Mouse (Mus musculus): ENCODE results near the gene AF366264. TPM values are rescaled to one million over a fixed set of nuclear protein-coding genes. Genes with fewer than 3 reads are reported as not detected.
"Not testable (repeated sequence)": the region's sequence is repeated elsewhere in the genome, so short reads cannot be mapped to it uniquely, and the experiment has no call there.

Gene AF366264
- total RNA-seq (2022) = not detected

GRCm38 (mm10) chr8:13838289-13838688, at the start of gene AF366264:
Gene AF366264 (minus strand): TSS chr8:13838389.
- not testable (repeated sequence) for DNase-seq

DNA sequence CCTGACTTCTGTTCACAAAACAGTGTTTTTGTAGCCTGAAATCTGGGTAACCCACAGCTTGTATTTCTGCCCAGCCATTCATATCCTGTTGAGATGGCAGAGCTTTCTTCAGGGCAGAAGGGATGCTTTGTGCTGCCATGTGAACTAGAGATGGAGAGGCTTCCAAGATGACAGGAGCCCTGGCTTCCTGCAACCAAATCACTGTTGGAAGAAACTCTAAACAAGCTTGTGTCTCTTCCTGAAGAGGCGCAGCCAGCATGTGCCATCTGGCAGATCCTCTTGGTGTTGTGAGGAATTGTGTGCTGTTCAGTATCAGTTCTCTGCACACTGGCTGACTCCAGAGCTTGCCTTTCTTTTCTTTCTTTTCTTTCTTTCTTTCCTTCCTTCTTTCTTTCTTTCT, 5.1 kb upstream of the AF366264 start:
- DNase-seq = not testable (repeated sequence)

DNA sequence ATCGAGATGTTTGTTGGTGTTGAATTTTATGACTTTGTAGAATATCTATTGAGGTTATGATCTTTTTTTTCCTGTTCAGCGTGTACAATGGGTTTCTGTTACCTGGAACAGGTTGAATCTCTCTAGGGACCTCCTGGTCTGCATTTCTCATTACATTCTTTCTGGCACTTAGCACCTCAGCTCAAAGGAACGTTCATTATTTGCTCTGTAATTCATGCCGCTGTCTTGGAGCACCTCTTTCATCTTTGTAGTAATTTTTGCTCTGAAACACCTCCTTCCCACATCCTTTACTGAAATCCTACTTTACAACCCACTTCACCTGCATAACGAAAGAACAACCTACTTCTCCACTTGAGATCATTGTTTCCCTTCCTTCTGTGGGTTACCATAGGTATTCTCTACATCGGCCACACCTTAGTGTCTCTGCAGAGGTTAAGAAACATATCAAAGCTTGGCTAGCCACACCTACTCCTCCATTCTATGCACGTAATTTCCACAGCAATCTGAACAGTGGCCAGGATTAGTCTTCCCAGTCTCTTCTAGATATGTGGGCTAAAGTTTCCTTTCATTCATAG, 9.5 kb downstream of the AF366264 start:
- no peak for DNase-seq

DNA sequence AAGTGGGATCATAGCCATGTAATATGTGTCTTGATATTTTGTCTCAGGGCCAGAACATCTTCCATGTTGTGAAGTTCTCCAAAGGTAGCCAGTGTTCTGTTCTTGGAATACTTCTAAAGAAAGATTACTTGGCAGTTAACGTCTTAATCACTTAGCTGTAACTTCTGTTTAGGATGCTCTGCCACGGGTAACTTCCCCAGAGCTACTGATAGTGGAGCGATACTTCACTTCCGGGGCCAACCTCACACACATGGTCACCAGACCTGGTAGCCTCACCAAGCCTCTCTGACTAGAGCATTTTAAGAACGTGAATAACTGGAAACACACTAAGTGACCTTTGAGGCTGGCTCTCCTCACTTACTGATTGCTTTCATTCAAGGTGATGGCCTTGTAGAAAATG, 38.6 kb downstream of the AF366264 start:
- no peak for DNase-seq

DNA sequence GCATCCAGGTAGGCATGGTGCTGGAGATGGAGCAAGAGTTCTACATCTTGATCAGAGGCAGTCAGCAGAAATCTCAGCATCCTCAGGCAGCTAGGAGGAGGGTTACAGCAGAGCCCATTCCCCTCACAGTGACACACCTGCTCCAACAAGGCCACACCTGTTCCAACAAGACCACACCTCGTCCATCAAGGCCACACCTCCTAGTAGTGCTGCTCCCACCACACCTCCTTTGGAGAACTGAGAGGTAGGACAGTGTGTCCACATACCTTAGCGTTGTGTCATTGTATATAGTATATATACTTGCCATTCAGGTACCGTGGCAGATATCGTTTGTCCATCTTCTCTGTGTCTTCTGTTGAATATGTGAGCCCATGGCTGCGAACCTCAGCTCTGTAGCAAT, 40.5 kb downstream of the AF366264 start:
- DNase-seq = no peak

DNA sequence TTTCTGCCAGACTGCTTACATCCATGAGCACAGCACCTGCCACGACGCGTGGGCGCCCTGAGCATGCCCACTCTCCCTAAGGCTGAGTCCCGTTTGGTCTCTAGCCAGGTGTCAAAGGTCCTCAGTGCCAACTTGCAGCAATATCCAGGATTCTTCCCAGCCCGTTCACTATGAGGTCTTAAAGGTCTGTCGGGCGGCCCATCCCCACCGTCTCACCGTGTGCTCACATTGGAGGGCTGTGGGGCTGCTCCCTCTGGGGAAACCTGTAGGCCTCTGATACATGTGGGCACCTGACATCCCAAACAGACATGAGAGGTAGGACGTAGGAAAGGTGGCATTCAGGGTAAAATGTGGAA, 44.5 kb downstream of the AF366264 start:
- no peak for DNase-seq

GRCm38 (mm10) chr8:13793097-13793745, 45.0 kb downstream of the AF366264 start:
- DNase-seq = no peak

GRCm38 (mm10) chr8:13789606-13790005, 48.6 kb downstream of the AF366264 start:
- DNase-seq = no peak

- DNase-seq = peak; percentile 89
These were observed 52.4 kb downstream of the AF366264 start for GRCm38 (mm10) chr8:13785764-13786299.

DNA sequence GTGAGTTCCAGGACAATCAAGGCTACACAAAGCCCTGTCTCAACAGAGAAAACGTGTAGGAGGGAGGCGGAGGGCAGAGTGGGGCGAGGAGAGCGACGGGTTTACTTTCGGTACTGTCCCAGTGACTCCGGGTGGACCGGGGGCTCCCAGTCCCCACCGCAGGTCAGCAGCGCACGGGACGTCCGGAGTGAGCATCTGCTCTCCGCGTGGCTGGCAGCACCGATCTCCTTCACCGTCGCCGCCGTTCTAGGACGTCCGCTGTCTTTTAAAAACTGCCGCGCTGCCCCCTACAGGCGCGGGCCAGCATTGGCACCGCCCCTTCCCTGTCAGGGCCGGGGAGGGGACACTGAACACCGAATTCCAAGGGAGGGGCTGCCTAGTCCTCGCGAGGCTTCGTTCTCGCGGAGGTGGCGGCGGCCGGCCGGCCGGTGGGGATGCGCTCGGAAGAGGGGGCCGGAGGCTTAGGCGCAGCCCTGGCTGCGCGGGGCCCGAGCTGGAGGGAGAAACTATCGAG, 52.9 kb downstream of the AF366264 start, which contains the start of gene Upf3a:
Upf3a (plus strand) TSS at position 366 of the 514 bp plus-strand sequence.
- DNase-seq = peak; percentile 90

Other genes with a start within 250 kb of the AF366264 start
- gene Rasa3, start 160.8 kb downstream of the AF366264 start, total RNA-seq (2022) = 10 to 100 TPM; 27.8 to 46.6 (median 33.1) TPM
- gene Cfap97d2, start 132.5 kb downstream of the AF366264 start, total RNA-seq (2022) = under 1 TPM in 3 of 4 experiments, not detected in 1; 0.37 to 0.67 (median 0.45) TPM
- 10 to 100 TPM; 57.9 to 64.6 (median 61.9) TPM for gene Cdc16, start 80.7 kb downstream of the AF366264 start, total RNA-seq (2022)
- 10 to 100 TPM; 24.9 to 36.0 (median 32.3) TPM for gene Upf3a, start 52.8 kb downstream of the AF366264 start, total RNA-seq (2022)
- gene Champ1, start 31.3 kb upstream of the AF366264 start, total RNA-seq (2022) = 10 to 100 TPM; 23.3 to 30.3 (median 29.1) TPM
- gene Coprs, start 51.9 kb upstream of the AF366264 start, total RNA-seq (2022) = 10 to 100 TPM; 15.6 to 19.5 (median 18.3) TPM

Measured in adrenal gland, adult 8-10 months (tissue).